Mouse (Mus musculus) ES-E14 (cell line): ENCODE results near the gene Clstn3.

Source experiments
- CHD2 ChIP-seq: IDR thresholded peaks from 2 replicates; pipeline ENCODE4 v1.6.1; 2014; ENCODE audit warnings: mild to moderate bottlenecking, low read depth, low read length, inconsistent platforms
- HCFC1 ChIP-seq: IDR thresholded peaks from 2 replicates; pipeline ENCODE4 v1.6.1; 2012; ENCODE audit warnings: low read length, inconsistent platforms, borderline replicate concordance; ENCODE audit not compliant: insufficient read depth
- MAFK ChIP-seq: IDR thresholded peaks from 2 replicates; pipeline ENCODE4 v1.6.1; 2014; ENCODE audit warnings: mild to moderate bottlenecking, low read depth, low read length, inconsistent platforms; ENCODE audit not compliant: insufficient read depth
- ZC3H11A ChIP-seq: IDR thresholded peaks from 2 replicates; pipeline ENCODE4 v1.6.1; 2012; ENCODE audit warnings: low read depth, mild to moderate bottlenecking, inconsistent platforms, low read length, borderline replicate concordance
- ZNF384 ChIP-seq: IDR thresholded peaks from 2 replicates; pipeline ENCODE4 v1.6.1; 2012; ENCODE audit warnings: low read depth, low read length, inconsistent platforms

DNA sequence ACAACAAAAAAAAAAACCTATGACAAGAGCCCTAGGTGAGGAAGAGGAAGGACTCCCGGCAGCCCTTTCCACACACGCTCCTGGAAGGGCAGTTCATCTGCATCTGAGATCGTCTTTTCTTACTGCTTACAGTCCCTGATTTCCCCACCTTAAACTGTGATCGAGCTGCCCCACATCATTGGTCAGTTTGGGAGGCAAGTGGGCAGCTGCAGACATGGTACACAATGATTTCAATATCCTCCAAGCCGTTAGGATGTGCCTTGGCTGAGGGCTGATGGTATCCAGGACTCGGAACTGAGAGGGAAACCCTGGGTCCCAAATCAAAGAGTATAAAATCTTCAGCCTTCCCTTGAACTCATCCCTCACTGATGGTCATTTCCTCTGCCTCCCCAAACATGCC is 705 bp upstream of the Clstn3 start:
- TF ChIP-seq HCFC1 (no peak), CHD2 (no peak), ZC3H11A (no peak), ZNF384 (no peak), MAFK (no peak)
